Mouse (Mus musculus) C2C12 (cell line): ENCODE measurements around the gene Col4a4.

Source experiments
- CTCF ChIP-seq: IDR thresholded peaks from one replicate; pipeline ENCODE4 v1.5.1; 2011; ENCODE audit not compliant: control insufficient read depth, insufficient read depth, insufficient read length
- FOSL1 ChIP-seq: IDR thresholded peaks from one replicate; pipeline ENCODE4 v1.8.0; 2011; ENCODE audit warnings: mild to moderate bottlenecking, low read length; ENCODE audit not compliant: poor library complexity, insufficient read depth, severe bottlenecking
- MAX ChIP-seq: IDR thresholded peaks from one replicate; pipeline ENCODE4 v1.6.1; 2011; ENCODE audit warnings: mild to moderate bottlenecking, control low read depth
- MYOD1 ChIP-seq: IDR thresholded peaks from one replicate; pipeline ENCODE4 v1.6.1; 2011; ENCODE audit warnings: low read depth; ENCODE audit not compliant: control insufficient read depth, insufficient read length
- USF1 ChIP-seq: IDR thresholded peaks from one replicate; pipeline ENCODE4 v1.6.1; 2011; ENCODE audit warnings: low read depth, mild to moderate bottlenecking, control low read depth, moderate library complexity

GRCm38 (mm10) chr1:82590266-82590665, 3.6 kb upstream of the Col4a4 start:
- TF ChIP-seq CTCF: no peak
- no peak for TF ChIP-seq MAX
- TF ChIP-seq USF1: no peak
- TF ChIP-seq FOSL1: no peak
- no peak for TF ChIP-seq MYOD1
